Mouse (Mus musculus) thymus, postnatal 4 days (tissue): ENCODE results near the gene Mcf2l.

Experiments used
- DNase-seq: peaks from one replicate; pipeline ENCODE4 v3.0.0; 2021

Mcf2l gene

GRCm38 (mm10) chr8:12915187-12916006 lies 41.8 kb downstream of the Mcf2l start:
- DNase-seq = peak; percentile 51

DNA sequence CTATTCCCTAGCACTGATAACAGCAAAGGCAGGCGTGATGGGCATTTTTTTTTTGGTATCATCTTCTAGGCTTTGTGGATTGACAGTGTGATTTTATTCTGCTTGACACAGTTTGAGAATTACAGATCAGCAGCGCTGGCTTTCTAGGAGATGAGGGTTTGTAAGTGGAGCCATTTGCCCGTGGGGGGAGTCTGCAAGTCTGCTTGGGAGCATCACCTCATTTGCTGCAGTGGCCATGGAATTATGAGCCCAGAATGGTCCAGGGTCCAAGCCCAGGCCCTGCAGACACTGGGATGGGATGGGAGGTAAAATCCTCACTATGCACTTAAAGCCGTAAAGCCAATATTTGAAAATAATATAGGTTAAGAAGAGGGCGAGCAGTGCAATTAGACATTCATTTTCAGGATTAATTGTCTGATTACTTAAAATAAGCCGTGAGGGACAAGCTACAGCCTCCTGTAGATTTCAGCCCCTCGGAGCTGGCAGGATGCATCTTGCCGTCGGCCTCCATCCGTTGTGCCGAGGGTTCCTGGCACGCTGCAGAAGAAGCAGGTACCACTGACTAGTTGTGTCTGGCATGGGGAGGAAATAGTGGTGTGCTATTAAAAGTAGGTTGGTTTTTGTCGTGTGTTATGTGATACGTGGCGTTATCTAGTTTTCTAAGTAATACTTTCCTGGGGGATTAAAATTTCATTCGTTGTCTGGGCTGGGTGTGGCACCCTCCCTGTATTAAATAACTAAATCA lies 42.7 kb downstream of the Mcf2l start:
- no peak for DNase-seq

GRCm38 (mm10) chr8:12917029-12917428 lies 43.4 kb downstream of the Mcf2l start:
- DNase-seq = no peak

GRCm38 (mm10) chr8:12917831-12918230 lies 44.2 kb downstream of the Mcf2l start:
- no peak for DNase-seq

DNA sequence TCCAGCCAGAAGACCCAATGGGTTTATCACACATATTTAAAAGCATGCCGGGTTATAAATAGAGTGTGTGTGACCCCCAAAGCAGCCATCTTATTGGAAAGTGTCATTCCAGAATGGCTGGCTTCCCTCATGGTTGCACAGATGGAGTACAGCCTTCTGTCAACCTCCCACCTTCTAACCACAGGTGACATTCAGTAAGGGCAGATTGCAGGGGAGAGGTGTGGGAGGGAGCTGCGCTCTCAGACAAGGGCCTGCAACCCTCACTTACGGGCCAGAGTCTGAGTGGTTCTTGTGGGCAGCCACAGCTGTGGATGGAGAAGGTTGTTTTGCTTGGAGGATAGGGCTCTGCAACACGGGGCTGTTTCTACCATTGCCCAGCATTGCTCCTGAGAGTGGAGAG lies 47.0 kb downstream of the Mcf2l start:
- DNase-seq = no peak

DNA sequence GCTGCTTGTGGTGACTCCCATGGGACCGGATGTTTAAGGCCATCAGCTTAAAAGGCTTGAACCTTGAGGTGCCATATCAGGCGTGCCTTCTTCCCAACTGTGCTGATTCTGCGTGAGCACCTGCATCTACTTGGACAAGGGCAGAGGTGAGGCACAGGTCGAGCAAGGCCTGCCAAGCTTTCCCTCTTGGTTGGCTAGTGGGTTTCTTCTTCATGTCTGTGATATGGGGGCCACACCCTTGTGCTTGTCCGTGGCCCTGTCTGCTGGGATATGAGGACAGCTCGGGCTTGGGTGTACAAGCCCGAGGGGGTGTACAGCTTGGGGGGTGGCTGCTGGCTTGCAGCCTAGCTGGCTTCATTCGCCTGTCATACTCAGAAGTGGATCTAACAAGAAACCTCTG lies 51.4 kb downstream of the Mcf2l start:
- DNase-seq = no peak

GRCm38 (mm10) chr8:12925941-12926381 lies 52.4 kb downstream of the Mcf2l start:
- DNase-seq = no peak

DNA sequence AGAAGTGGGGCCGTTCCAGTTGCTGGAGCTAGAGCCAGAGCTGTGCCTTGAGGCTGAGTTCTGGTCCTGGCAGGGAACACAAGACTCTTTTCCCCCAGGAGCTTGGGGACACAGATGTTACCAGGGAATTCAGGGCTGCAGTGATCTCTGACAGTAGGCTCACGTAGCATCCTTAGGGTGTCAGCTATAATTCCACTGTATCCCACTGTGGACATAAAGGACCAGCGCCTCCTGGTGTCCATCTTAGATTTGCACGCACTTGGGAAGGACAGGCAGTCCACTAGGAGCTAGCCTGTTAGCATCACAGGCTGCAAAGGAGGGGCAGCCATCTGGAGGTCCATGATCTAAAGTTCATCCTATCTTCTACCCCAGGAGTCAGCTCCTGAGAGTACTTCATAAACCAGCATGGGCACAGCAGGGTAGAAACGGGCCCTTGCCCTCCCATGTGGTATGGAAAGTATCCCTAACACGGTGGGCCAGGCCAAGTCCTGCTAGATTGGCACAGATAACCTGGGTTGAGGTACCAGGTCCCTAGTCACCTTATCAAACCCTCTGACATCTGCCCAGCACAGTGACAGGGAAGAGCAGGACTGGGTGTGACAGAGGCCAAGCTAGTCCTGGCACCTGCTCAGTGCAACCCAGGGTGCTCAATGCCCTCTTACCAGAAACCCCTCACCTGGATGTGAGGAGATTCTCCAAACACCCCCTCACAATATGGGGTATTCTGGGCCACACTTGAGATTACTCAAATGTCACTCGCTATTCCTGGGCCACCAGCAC lies 53.8 kb downstream of the Mcf2l start:
- DNase-seq = peak; percentile 64

DNA sequence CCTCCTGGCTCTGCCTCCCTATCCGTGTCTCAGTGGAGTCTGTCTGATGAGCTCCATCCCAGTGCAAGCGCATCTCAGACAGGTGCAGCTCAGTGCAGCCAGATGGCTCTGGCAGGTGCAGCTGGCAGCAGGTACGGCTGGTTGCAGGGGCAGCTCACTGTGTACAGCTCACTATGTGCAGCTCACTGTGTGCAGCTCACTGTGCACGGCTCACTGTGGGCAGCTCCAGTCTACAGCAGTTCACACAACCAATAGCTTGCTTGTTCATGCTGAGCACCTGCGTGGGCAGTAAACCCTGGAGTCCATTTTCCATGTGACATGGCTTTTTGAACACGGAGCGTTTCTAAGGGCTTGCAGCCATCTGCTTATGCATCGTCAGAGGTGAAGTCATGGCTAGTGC lies 54.4 kb downstream of the Mcf2l start:
- no peak for DNase-seq

DNA sequence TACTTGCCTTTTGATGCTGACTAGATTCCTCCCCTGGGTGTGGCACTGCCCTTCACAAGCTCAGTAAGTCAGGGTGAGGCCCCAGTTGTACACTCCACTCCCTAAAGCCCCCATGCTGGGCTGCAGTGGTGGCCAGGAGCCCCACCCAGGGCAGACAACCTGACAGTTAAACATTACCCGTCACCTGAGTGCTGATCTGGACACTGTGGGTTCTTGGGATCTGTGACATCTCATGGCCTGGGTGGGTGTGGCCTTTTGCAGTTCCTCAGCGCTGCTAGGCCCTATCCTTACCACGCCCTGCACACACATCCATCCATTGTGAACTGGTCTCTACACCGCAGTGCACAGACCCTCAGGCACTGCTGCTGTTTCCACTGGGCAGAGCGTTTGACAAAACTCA lies 55.3 kb downstream of the Mcf2l start:
- DNase-seq = no peak

DNA sequence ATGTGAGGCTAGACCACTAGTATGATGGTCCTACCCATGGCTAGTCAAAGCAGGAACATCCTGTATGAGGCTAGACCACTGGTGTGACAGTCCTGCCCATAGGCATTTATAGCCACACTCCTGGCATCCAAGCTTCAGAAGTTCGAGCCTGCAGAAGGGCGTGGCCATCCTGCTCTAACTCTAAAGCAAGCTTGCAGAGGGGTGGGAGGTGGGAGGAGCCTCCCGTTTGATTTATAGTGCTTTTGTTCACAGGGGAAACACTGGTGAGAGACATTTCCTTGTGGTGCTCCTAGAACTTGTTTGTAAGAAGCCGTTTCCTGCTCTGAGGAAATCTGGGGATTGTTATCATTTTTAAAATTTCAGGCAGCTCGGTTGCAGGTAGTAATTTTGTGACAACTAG lies 56.7 kb downstream of the Mcf2l start:
- DNase-seq = no peak

GRCm38 (mm10) chr8:12931426-12931825 lies 57.8 kb downstream of the Mcf2l start:
- no peak for DNase-seq

GRCm38 (mm10) chr8:12932520-12932919 lies 58.9 kb downstream of the Mcf2l start:
- DNase-seq = no peak

- no peak for DNase-seq
Measured at GRCm38 (mm10) chr8:12933765-12934164, 60.2 kb downstream of the Mcf2l start.

GRCm38 (mm10) chr8:12934453-12935043 lies 60.9 kb downstream of the Mcf2l start:
- DNase-seq = no peak

DNA sequence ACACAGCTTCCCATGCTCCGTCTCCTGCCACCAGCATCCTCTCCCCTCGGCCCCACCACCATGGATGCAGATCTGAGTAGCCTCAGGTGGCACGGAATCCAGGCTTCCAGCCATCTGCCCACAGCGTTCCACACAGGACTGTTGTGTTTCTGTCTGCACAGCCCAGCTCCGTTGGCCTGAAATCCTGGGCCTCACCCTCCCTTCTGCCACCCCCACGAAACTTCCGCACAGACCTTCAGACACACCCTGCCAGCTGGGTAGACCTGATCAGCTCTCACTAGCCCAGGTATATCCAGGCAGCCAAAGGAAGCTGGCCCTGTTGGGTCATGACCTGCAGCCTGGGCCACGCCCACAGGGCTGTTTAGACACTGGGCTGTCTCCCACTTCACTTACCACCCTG lies 66.9 kb downstream of the Mcf2l start:
- peak; percentile 9 for DNase-seq

DNA sequence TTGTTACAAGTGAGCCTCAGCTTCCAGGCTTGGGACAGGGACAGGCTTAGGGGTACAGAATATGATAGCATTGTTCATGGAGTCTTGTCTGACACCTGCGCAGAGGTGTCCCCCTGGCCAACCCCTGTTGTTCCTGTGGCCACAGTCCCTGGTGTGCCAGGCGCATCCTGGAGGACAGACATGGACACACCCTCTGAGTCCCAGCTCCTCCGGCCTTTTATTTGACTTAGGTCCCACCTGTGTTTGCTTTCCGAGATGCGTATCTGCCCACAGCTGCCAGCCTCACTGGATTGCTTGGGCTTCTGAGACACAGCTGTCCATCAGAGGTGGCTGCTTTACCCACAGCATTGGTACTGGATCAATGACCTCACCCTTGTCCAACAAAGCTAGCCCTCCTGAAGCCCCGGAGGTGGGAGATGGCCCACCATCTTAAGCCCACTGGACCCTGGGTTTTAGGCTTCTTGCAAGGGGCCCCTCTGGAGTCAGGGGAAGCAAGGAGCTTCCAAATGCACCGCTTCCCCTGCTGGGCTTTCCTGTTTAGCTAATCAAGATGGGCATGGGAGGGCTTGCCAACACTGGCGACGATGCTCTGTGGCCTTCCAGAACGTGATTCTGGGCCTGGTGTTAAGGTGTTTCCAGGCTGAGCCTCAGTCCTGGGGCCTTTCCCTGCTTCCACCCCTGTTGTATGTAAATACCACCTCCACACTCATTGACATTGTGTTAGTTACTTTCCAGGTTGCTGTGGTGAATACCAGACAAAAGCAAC lies 67.7 kb downstream of the Mcf2l start:
- DNase-seq = peak; percentile 8

GRCm38 (mm10) chr8:12947604-12948573 lies 74.3 kb downstream of the Mcf2l start:
- DNase-seq = no peak

DNA sequence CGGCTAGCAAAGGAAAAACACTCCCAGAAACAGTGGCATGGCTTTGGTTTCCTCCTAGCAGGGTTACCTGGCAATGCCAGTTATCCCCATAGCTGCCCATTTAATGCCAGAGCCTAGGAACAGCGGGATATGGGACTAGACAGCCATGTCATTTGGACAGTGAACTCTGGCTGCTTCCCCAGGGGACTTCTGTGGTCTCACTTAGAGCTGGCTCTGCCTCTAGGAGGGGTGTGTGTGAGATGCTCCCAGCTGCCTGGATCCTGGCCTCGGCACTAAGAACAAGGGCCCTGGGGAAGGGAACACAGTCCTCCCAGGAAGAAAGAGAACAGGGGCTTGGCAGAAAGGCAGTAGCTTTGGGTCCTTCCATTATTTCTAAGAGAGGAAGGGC lies 75.0 kb downstream of the Mcf2l start:
- no peak for DNase-seq

DNA sequence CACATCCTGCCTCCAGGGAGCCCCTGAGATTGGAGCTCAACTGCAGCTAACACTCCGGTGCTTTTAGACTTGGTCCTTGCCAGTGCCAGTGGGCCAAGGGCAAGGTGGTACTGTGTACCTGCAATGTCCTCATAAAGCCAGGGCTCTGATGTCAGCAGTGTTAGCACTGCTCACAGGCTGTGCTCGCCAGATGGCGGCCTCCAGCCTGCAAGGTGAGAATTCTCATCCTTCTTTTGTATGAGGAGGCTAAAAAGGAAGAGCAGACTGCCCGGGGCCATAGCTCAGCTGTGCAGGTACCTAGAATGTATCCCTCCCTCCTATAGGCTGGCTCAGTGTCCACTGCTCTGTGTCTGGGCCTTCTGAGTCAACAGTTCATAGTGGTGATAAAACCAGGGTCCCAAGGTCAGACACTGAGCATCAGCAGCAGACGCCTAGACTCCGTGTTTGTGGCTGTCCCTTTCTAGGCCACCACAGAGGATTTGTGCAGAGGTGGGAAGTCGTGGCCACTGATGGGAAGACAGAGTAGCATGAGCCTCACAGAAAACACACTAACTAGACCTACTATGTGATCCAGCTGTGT lies 77.5 kb downstream of the Mcf2l start:
- no peak for DNase-seq

- DNase-seq = no peak
Measured at GRCm38 (mm10) chr8:12952699-12953098, 79.1 kb downstream of the Mcf2l start.
